Mouse (Mus musculus) ovary, postnatal 14 days (tissue): Measurements from ENCODE around the gene Abt1.
A peak's percentile ranks its signal among the peaks of the same experiment; 100 is the strongest.

Experiments used
- DNase-seq: peaks from one replicate; pipeline ENCODE4 v3.0.0; 2022; ENCODE audit warnings: low spot score

The Abt1 gene

DNA sequence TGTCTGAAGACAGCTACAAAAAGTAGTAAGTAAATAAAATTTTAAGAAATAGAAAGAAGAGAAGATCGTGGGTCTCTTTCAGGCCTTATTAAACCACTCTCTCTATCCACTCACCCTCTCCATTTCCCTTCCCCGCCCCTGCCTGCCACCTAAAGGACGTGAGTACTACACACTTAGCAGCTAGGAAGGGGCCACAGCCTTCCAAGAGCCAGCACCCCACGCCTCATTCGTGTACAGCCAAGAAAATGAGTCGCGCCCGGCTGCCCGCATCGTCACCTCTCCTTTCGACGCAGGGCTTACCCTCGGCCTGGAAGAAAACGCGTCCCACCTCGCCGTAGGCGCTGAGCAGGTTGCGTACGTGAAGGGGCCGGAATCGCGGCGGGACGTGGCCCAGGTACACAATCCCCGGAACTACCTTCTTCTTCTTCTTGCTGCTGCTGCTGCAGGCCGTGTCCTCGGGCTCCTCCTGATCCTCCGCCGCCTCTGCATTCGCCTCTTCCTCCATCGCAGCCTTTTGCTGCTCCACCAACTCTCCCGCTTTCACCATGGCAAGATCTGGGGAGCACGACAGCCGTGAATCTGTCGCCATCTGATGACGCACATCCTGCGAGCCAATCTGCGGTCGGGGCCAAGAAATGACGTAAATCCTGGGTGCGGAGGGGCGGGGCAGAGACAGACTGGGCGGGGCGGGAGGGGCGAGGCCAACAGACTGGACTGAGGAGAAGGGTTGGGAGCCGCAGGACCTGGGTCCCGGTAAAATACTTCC is at the start of gene Abt1:
Gene Abt1, minus strand, starts transcription at position 581 of the 766 bp plus-strand sequence.
- DNase-seq = peak; percentile 97

- DNase-seq = peak; percentile 33
Observed at GRCm38 (mm10) chr13:23466911-23467310, 43.2 kb upstream of the Abt1 start.

- no peak for DNase-seq
Observed at GRCm38 (mm10) chr13:23466306-23466705, 42.6 kb upstream of the Abt1 start.

- DNase-seq = no peak
Observed at GRCm38 (mm10) chr13:23465600-23466109, 42.0 kb upstream of the Abt1 start, which contains the start of gene Btn1a1. Gene Btn1a1, minus strand, starts transcription at chr13:23465901.

DNA sequence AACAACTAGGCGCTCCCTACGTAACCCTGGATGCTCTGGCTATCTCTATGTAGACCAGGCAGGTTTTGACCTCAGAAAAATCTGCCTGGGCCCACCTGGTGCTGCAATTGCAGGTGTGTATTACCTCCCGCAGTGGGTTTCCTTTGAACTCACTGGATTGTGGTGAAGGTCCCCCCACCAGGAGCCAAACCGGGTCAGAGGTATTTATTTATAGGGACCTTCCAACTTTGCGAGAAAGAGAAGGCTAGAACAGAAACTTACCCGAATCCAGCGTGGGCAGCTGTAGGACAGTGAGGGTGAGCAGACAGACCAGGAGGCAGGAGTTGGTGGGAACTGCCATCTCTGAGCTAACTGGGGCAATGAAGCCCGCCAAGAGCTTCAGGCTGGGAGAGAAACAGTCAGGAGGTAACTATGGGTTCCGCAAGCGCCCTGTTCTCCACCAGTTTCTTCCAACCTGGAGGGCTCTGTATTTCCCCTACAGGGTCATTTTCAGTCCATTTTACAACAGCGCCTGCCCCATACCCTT is 41.2 kb upstream of the Abt1 start:
- no peak for DNase-seq

GRCm38 (mm10) chr13:23464224-23464637 is 40.6 kb upstream of the Abt1 start:
- DNase-seq = no peak

DNA sequence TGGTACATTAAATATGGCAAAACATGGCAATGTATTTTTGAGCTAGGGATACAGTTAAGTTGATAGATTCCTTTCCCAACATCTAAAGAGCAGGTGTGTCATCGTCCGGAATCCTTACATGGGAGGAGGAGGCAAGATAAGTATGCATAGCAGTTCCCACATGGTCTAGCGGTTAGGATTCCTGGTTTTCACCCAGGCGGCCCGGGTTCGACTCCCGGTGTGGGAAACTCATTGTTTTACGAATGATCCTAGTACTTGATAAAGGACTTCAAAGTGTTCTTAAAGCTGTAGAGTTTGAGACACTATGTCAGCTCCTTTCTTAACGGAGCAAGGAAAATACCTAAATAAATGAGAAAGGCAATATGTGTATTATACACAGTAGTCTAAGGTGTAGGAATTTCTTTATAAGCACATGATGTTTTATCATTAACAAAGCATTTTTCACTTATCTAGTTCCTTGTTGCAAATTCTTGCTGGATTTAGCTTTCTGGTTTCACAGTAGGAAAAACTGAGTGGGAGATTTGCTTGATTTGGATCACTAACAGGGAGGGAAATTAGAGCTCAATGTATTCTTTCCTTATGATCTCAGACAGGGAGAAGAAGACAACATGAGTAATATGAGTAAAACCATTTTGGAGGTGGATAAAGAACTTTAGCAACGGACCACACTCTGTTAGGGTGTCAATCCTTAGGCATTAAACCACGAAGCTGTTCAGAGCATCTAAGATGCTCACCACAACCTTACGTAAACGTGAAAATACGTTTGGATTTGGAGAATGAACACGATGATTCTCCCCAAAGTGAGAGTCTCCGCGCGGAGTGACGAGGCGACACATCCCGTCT is 39.9 kb upstream of the Abt1 start:
- peak; percentile 30 for DNase-seq

DNA sequence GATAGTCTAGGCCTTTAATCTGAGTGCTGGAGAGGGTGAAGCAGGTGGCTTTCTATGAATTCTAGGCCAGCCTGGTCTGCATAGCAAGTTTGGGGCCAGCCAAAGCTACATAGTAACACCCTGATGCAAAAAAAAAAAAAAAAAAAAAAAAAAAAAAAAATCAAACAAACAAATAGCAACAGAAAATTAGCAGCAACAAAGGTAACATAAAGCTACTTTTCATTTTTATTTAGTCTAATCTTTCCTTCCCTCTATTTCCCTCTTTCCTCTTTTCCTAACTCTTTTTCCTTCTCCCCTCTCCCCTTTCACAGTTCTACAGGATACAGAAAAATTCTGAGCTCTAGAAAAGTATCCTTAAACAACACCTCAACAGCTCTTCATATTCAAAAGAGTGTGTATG is 39.0 kb upstream of the Abt1 start:
- no peak for DNase-seq

GRCm38 (mm10) chr13:23462063-23462462 is 38.4 kb upstream of the Abt1 start:
- no peak for DNase-seq

- no peak for DNase-seq
Observed at GRCm38 (mm10) chr13:23459264-23459846, 35.7 kb upstream of the Abt1 start.

DNA sequence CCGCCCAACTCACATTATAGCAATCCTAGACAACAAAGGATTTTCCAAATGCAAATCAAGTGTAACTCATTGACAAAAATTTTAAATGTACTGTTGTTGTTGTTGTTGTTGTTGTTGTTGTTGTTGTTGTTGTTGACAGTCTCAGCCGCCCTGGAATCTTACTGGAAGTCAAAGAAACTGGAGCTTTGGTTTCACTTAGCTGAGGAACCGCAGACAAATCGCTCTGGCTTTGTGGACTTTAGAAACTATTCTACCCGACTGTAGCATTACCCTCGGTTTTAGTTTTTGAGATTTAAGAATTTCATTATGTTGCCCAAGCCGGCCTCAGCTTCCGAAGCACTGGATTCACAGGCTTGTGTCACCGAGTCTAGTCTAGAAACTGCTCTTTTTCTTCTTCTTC is 30.3 kb upstream of the Abt1 start:
- no peak for DNase-seq

- DNase-seq = peak; percentile 67
Observed at GRCm38 (mm10) chr13:23453362-23453862, 29.7 kb upstream of the Abt1 start.

DNA sequence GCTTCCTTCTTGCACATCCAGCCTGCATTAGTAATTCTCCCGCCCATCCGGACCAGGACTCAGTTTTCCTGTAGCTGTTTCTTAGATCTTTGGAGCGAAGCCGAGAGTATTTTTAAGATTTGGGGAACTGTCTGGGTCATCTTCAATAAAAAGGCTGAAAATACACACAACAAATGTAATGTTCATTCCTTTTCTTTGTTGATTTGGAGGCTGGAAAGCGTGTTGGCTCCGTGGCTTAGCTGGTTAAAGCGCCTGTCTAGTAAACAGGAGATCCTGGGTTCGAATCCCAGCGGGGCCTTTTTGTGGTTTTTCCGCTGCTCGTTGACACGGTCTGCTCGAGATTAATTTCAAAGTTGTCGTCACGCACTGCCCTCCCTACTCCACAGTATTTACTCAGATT is 26.7 kb upstream of the Abt1 start:
- peak; percentile 68 for DNase-seq

- no peak for DNase-seq
Observed at GRCm38 (mm10) chr13:23449235-23450095, 25.8 kb upstream of the Abt1 start.

- no peak for DNase-seq
Observed at GRCm38 (mm10) chr13:23448758-23449157, 25.1 kb upstream of the Abt1 start.

DNA sequence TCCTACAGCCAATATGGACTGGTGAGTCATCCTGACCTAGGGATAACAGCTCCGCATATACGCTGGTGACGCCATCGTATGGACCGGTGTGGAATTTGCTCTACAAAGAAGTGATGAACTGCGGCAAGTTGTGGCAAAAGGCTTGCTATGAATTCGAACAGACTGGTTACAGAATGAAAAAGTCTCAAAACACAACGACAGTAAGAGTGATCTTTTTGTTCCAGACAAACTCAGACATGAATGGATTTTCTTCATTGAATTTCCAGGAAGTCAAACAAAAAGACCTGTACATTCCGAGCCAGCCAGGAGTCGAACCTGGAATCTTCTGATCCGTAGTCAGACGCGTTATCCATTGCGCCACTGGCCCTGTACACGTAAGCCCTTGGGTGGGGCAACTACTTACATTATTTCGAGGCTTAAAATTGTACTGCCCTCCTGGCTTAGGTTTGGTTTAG is 22.9 kb upstream of the Abt1 start:
- DNase-seq = peak; percentile 77

GRCm38 (mm10) chr13:23445561-23446320 is 22.1 kb upstream of the Abt1 start:
- peak; percentile 93 for DNase-seq

DNA sequence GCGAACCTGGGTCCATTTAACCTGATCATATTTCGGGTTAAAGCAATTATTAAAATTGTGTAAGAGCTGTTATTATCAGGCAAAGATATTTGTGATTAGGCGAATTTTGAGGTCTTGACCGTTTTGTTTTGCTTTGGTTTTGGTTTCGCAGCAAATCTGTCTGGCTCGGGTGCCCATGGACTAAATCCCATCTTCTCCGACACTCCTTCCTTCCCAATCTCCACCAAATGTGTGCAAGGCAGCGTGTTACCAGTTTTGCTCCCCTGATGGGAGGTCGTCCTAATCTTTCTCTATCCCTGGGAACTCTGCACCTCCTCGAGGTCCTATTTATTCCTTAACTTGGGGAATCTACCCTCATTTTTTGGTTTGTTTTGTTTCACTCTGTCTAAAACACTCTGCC is 21.5 kb upstream of the Abt1 start:
- DNase-seq = no peak

DNA sequence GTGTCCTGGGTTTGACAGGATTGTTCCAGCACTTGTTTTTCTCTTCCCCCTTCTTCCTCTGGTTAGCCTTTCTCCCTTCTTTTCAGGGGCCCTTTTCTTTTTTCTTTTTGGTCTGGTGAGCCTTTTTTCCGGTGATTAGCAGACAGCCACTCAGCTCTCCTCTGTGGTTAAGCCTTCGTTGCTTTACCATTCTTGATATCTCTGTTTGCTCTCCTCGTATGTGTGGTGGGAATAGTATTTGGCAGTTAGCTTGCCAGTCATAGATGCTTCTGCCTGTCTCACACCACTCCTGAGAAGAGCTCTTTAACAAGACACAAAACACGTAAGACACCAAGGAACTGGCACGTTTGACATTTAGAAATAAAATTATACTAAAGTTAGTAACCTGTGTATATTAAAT is 20.8 kb upstream of the Abt1 start:
- DNase-seq = no peak

DNA sequence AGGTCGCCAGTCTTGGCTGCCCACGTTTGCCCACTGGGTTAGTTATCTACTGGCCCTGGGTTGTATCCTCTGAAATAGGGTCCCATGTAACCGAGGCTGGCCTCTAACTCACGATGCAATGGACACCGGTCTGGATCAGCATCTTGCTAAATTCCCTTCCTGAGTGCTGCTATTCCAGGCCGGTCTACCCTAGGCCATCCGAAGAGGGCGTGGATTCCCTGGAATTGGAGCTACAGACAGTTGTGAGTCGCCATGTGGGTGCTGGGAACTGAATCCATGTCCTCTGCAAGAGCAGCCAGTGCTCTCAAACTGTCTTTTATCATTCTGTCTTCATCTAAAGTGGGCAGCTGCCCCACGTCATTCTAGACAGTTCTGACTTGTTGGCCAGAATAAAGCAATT is 16.2 kb upstream of the Abt1 start:
- no peak for DNase-seq
